Mouse (Mus musculus) adrenal gland, postnatal 25 days (tissue): ENCODE measurements around the gene Traf4. TPM values are rescaled to one million over a fixed set of nuclear protein-coding genes. Genes with fewer than 3 reads are reported as not detected.
"Not testable (repeated sequence)": the region's sequence is repeated elsewhere in the genome, so short reads cannot be mapped to it uniquely, and the experiment has no call there.

ENCODE experiments used
- DNase-seq: peaks from one replicate; pipeline ENCODE4 v3.0.0; 2021; ENCODE audit warnings: mixed read lengths
- microRNA-seq, 2 experiments: library from miRNA; unstranded; fragments of <30 nt; microRNA quantifications; one replicate each; pipeline ENCODE4 v1.2.0; 2021
- total RNA-seq: library from RNA; stranded (reverse); gene quantifications from 2 replicates; pipeline ENCODE4 v1.2.3, GENCODE M21; 2021

Gene Traf4
- total RNA-seq, 1 experiment from 2014 or later = 35.6 TPM

GRCm38 (mm10) chr11:78140665-78141064 lies 24.7 kb downstream of the Traf4 start:
- DNase-seq = no peak

- DNase-seq = no peak
Observed at GRCm38 (mm10) chr11:78138023-78138422, 27.4 kb downstream of the Traf4 start.

GRCm38 (mm10) chr11:78137584-78137983 lies 27.8 kb downstream of the Traf4 start:
- no peak for DNase-seq

- no peak for DNase-seq
Observed at GRCm38 (mm10) chr11:78136132-78136531, 29.3 kb downstream of the Traf4 start.

- DNase-seq = not testable (repeated sequence)
Observed at GRCm38 (mm10) chr11:78135314-78135713, 30.1 kb downstream of the Traf4 start.

GRCm38 (mm10) chr11:78134344-78134743 lies 31.0 kb downstream of the Traf4 start:
- DNase-seq = no peak

GRCm38 (mm10) chr11:78133915-78134314 lies 31.5 kb downstream of the Traf4 start:
- DNase-seq = no peak

GRCm38 (mm10) chr11:78129458-78129857 lies 35.9 kb downstream of the Traf4 start:
- no peak for DNase-seq

- DNase-seq = no peak
Observed at GRCm38 (mm10) chr11:78126739-78127138, 38.6 kb downstream of the Traf4 start.

GRCm38 (mm10) chr11:78125691-78126090 lies 39.7 kb downstream of the Traf4 start:
- no peak for DNase-seq

GRCm38 (mm10) chr11:78123782-78124181 lies 41.6 kb downstream of the Traf4 start:
- no peak for DNase-seq

- DNase-seq = no peak
Observed at GRCm38 (mm10) chr11:78122815-78123214, 42.6 kb downstream of the Traf4 start.

- DNase-seq = no peak
Observed at GRCm38 (mm10) chr11:78121176-78121575, 44.2 kb downstream of the Traf4 start.

GRCm38 (mm10) chr11:78119898-78120297 lies 45.5 kb downstream of the Traf4 start:
- no peak for DNase-seq

- no peak for DNase-seq
Observed at GRCm38 (mm10) chr11:78118467-78118866, 46.9 kb downstream of the Traf4 start.

GRCm38 (mm10) chr11:78116146-78116410 lies 49.3 kb downstream of the Traf4 start:
- no peak for DNase-seq

GRCm38 (mm10) chr11:78115367-78116145 lies 49.8 kb downstream of the Traf4 start:
- DNase-seq = peak; percentile 94

- no peak for DNase-seq
Observed at GRCm38 (mm10) chr11:78114676-78115366, 50.6 kb downstream of the Traf4 start.

GRCm38 (mm10) chr11:78113616-78114015 lies 51.8 kb downstream of the Traf4 start:
- no peak for DNase-seq

Small RNA genes lying within 50 kb of the gene (microRNA-seq; reads per million reads assigned to microRNA genes)
- gene Mir7653 = 0.34 to 0.36 reads per million in 2 experiments

Other genes starting within 250 kb of the Traf4 start
- 2.0 and 2.7 TPM in 2 replicates for gene Sez6, start 234.8 kb downstream of the Traf4 start, total RNA-seq
- gene Phf12, start 182.8 kb downstream of the Traf4 start, total RNA-seq = 76.6 and 79.8 TPM in 2 replicates
- 18.6 and 19.1 TPM in 2 replicates for gene Dhrs13, start 133.3 kb downstream of the Traf4 start, total RNA-seq
- gene Flot2, start 127.7 kb downstream of the Traf4 start, total RNA-seq = 87.9 and 106 TPM in 2 replicates
- gene Eral1, start 85.2 kb downstream of the Traf4 start, total RNA-seq = 33.6 and 36.0 TPM in 2 replicates
- gene Fam222b, start 70.9 kb downstream of the Traf4 start, total RNA-seq = 23.3 and 23.9 TPM in 2 replicates
- 15.7 and 17.6 TPM in 2 replicates for gene Nek8, start 11.1 kb upstream of the Traf4 start, total RNA-seq
- 73.0 and 107 TPM in 2 replicates for gene Tlcd1, start 11.1 kb upstream of the Traf4 start, total RNA-seq
- 1,910 and 2,113 TPM in 2 replicates for gene Rpl23a, start 18.0 kb upstream of the Traf4 start, total RNA-seq
- 90.8 and 97.4 TPM in 2 replicates for gene Rab34, start 22.8 kb upstream of the Traf4 start, total RNA-seq
- 14.6 and 16.8 TPM in 2 replicates for gene Proca1, start 27.8 kb upstream of the Traf4 start, total RNA-seq
- 96.9 and 111 TPM in 2 replicates for gene Sdf2, start 80.2 kb upstream of the Traf4 start, total RNA-seq
- 65.2 and 74.6 TPM in 2 replicates for gene Supt6, start 80.4 kb upstream of the Traf4 start, total RNA-seq
- gene 2610507B11Rik, start 96.2 kb upstream of the Traf4 start, total RNA-seq = 163 and 168 TPM in 2 replicates
- 1.3 and 1.7 TPM in 2 replicates for gene BC030499, start 125.3 kb upstream of the Traf4 start, total RNA-seq
- 9.5 and 10.7 TPM in 2 replicates for gene Spag5, start 135.9 kb upstream of the Traf4 start, total RNA-seq
- 20.9 and 23.2 TPM in 2 replicates for gene Aldoc, start 157.4 kb upstream of the Traf4 start, total RNA-seq
- 57.0 and 63.2 TPM in 2 replicates for gene Pigs, start 162.8 kb upstream of the Traf4 start, total RNA-seq
- gene Unc119, start 177.9 kb upstream of the Traf4 start, total RNA-seq = 27.3 and 45.5 TPM in 2 replicates
- gene Foxn1, start 221.0 kb upstream of the Traf4 start, total RNA-seq = 0.36 and 0.86 TPM in 2 replicates